27 mouse cellular contexts compared by ENCODE assay signal in genomic region chr4:95819650-95820049, GRCm38 (mm10).
DNase-seq lines count a peak whose midpoint lies in the region; ATAC-seq and TF ChIP-seq lines count a peak whose summit lies in the region.
"Had no signal": no experiment of that assay in that cellular context is flagged by ENCODE, and none has a peak within 500 bp of the region (broad histone marks: within the 10 kb centered on the region; RNA-seq: fewer than 3 reads in every experiment).

No protein-coding gene starts in this region.

- H3K36me3 ChIP-seq in hindbrain, embryonic 12.5 days = no peaks in the 10 kb centered on the region
- H3K36me3 ChIP-seq in hindbrain, embryonic 10.5 days = no peaks in the 10 kb centered on the region
- H3K36me3 ChIP-seq: embryonic facial prominence, embryonic 15.5 days; heart, embryonic 12.5 days; hindbrain, embryonic 15.5 days; intestine, embryonic 15.5 days; limb, embryonic 12.5 days; liver, embryonic 13.5 days had no signal

- 42% methylated on average over 2 of the region's 2 CpGs for WGBS in hindbrain, embryonic 12.5 days
- 65% methylated on average over 2 of the region's 2 CpGs for WGBS in hindbrain, embryonic 10.5 days
- 82% methylated on average over 2 of the region's 2 CpGs for WGBS in cerebellum, adult 2 months

- H3K27me3 ChIP-seq in hindbrain, embryonic 12.5 days = no peaks in the 10 kb centered on the region
- no peaks in the 10 kb centered on the region for H3K27me3 ChIP-seq in hindbrain, embryonic 10.5 days (ENCODE audit: insufficient read depth, poor library complexity, severe bottlenecking)
- H3K27me3 ChIP-seq in cerebellum, adult 2 months (ENCODE audit: control insufficient read depth, insufficient read depth, low read length) = no peaks in the 10 kb centered on the region
- H3K27me3 ChIP-seq: embryonic facial prominence, embryonic 15.5 days; heart, embryonic 12.5 days; hindbrain, embryonic 15.5 days; intestine, embryonic 15.5 days; limb, embryonic 12.5 days; liver, embryonic 13.5 days had no signal

- H3K9ac ChIP-seq in hindbrain, embryonic 12.5 days = no peak overlapping the region
- H3K9ac ChIP-seq: embryonic facial prominence, embryonic 15.5 days; heart, embryonic 12.5 days; hindbrain, embryonic 15.5 days; intestine, embryonic 15.5 days; limb, embryonic 12.5 days; liver, embryonic 13.5 days had no signal

- no peak overlapping the region for H3K4me3 ChIP-seq in hindbrain, embryonic 12.5 days
- no peak overlapping the region for H3K4me3 ChIP-seq in hindbrain, embryonic 10.5 days
- H3K4me3 ChIP-seq in cerebellum, adult 2 months (replicated peaks; ENCODE audit: insufficient read depth, low read depth, low read length) = no peak overlapping the region
- H3K4me3 ChIP-seq: embryonic facial prominence, embryonic 15.5 days; heart, embryonic 12.5 days; hindbrain, embryonic 15.5 days; intestine, embryonic 15.5 days; limb, embryonic 12.5 days; liver, embryonic 13.5 days had no signal

- no peak overlapping the region for H3K4me2 ChIP-seq in hindbrain, embryonic 12.5 days (replicated peaks)
- H3K4me2 ChIP-seq: embryonic facial prominence, embryonic 15.5 days; heart, embryonic 12.5 days; hindbrain, embryonic 15.5 days; intestine, embryonic 15.5 days; limb, embryonic 12.5 days; liver, embryonic 13.5 days had no signal

- no peaks in the 10 kb centered on the region for H3K9me3 ChIP-seq in hindbrain, embryonic 12.5 days (replicated peaks)
- no peaks in the 10 kb centered on the region for H3K9me3 ChIP-seq in hindbrain, embryonic 10.5 days
- H3K9me3 ChIP-seq: embryonic facial prominence, embryonic 15.5 days; heart, embryonic 12.5 days; hindbrain, embryonic 15.5 days; intestine, embryonic 15.5 days; limb, embryonic 12.5 days; liver, embryonic 13.5 days had no signal

- peak; percentile 71; the same call in 1 of the 2 replicates for ATAC-seq in hindbrain, embryonic 12.5 days (ENCODE audit: low FRiP score)
- ATAC-seq: CD4-positive, CD25-positive, alpha-beta regulatory T cell, adult 4 months; forebrain, embryonic 14.5 days; intestine, embryonic 15.5 days had no signal

- H3K4me1 ChIP-seq in hindbrain, embryonic 12.5 days = peaks cover 8% of the 10 kb centered on the region
- peaks cover 16% of the 10 kb centered on the region for H3K4me1 ChIP-seq in hindbrain, embryonic 10.5 days (replicated peaks)
- no peaks in the 10 kb centered on the region for H3K4me1 ChIP-seq in cerebellum, adult 2 months (ENCODE audit: control insufficient read depth, insufficient read depth, low read length)
- H3K4me1 ChIP-seq: heart, embryonic 12.5 days; hindbrain, embryonic 15.5 days; intestine, embryonic 15.5 days; liver, embryonic 13.5 days had no signal

- no peak for DNase-seq in hindbrain, embryonic 10.5 days (ENCODE audit: low spot score)
- peak; percentile 22 for DNase-seq in retina, embryonic 14.5 days (ENCODE audit: low spot score)
- no peak for DNase-seq in retina, postnatal 1 day
- peak; percentile 47 for DNase-seq in forelimb bud, embryonic 11.5 days (ENCODE audit: low read depth, low spot score)
- DNase-seq in cerebellum, adult 2 months = no peak
- no peak for DNase-seq in cerebellum, adult 9-10 months
- DNase-seq in layer of hippocampus, postnatal 25 days (ENCODE audit: extremely low spot score in 1 of 2, low spot score in 1 of 2) = no peak
- DNase-seq: cerebellum, adult 11 months; cerebellum, postnatal 14 days; gastrocnemius, postnatal 14 days; heart, adult 11 months; heart, postnatal 10 days; kidney, adult 8-10 months; kidney, postnatal 14 days; liver, embryonic 13.5 days; lung, adult 2 months; right cerebral cortex, adult 18-20 months; thymus, adult 18-20 months; thymus, postnatal 36 days had no signal

- no peak for TF ChIP-seq CTCF in cerebellum, adult 2 months (IDR thresholded peaks at IDR 0.05; ENCODE audit: borderline replicate concordance, insufficient read depth, low read depth, low read length)

- TF ChIP-seq POLR2A in cerebellum, adult 2 months (IDR thresholded peaks at IDR 0.05; ENCODE audit: borderline replicate concordance, insufficient read depth, low read length) = no peak

- H3K27ac ChIP-seq in hindbrain, embryonic 12.5 days = no peak overlapping the region
- no peak overlapping the region for H3K27ac ChIP-seq in hindbrain, embryonic 10.5 days
- no peak overlapping the region for H3K27ac ChIP-seq in cerebellum, adult 2 months (ENCODE audit: insufficient read depth, low read length)
- H3K27ac ChIP-seq: embryonic facial prominence, embryonic 15.5 days; hindbrain, embryonic 15.5 days; intestine, embryonic 15.5 days; liver, embryonic 13.5 days had no signal

Comparison
In these comparisons a context has a peak if more than half of its experiments do, and no peak if none do; other contexts are left out.
1. DNase-seq: peak in retina, embryonic 14.5 days (single experiment) and forelimb bud, embryonic 11.5 days (single experiment); none in hindbrain, embryonic 10.5 days (single experiment), retina, postnatal 1 day (single experiment), cerebellum, adult 2 months (0 of 2), cerebellum, adult 9-10 months (single experiment) and layer of hippocampus, postnatal 25 days (0 of 2).